Mouse (Mus musculus) frontal cortex, adult 2 months (tissue): Measurements from ENCODE around the gene Svs5. TPM values are rescaled to one million over a fixed set of nuclear protein-coding genes. Genes with fewer than 3 reads are reported as not detected.
"Not testable (repeated sequence)": the region's sequence is repeated elsewhere in the genome, so short reads cannot be mapped to it uniquely, and the experiment has no call there.

Experiments
- DNase-seq, 2 experiments: peaks; one replicate each; pipeline ENCODE4 v3.0.0; 2022; ENCODE audit warnings: low spot score in 1 of 2; ENCODE audit errors: extremely low spot score in 1 of 2
- polyA plus RNA-seq: library from polyadenylated mRNA; depleted of rRNA; stranded (reverse); fragments of >200 nt; gene quantifications from 2 replicates; pipeline ENCODE4 v1.2.3, GENCODE M21; 2012; rRNA removed

Gene Svs5
- not detected in 2 replicates for polyA plus RNA-seq

DNA sequence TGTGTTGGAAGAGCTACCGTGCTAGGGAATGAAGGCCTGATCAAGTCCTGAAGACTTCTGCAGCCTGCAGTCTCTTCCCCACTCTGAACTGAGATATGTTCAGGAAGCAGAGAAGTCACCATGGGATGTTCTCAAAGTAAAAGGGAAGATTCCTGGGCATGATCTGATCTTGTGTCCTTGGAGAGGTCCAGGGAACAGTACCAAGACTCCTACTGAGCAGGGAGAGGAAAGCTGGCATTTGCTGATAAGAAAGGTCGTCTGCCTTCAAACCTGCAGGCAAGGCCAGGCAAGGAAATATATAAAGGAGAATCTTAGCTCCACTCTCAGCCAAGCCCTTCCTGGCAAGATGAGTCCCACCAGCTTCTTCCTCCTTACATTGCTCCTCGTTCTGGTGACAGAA is at the start of gene Svs5:
Svs5 (plus strand) TSS at position 301 of the 400 bp plus-strand sequence.
- DNase-seq, result not testable (repeated sequence)

DNA sequence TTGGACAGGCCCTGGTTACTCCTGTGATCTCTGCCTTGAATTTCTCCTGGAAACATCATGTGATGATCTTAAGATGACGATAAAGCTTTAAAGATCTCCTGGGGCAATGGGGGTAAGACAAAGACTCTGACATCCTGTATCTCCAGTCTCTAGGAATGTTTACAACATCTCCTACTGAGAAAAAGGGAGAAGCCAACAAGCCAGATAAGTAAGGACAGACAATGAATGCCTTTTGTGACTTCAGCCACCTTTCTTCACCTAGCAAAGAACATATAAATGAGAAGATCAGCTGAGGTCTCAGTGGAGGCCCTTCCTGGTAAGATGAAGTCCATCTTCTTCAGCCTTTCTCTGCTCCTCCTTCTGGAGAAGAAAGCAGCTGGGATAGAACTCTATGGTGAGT is 43.6 kb upstream of the Svs5 start, which contains the start of gene Svs3a:
Svs3a (plus strand) TSS at position 301 of the 400 bp plus-strand sequence.
- DNase-seq, result not testable (repeated sequence)

GRCm38 (mm10) chr2:164312599-164312998 is 19.9 kb upstream of the Svs5 start:
- peak; percentile 10 to 33 for DNase-seq

DNA sequence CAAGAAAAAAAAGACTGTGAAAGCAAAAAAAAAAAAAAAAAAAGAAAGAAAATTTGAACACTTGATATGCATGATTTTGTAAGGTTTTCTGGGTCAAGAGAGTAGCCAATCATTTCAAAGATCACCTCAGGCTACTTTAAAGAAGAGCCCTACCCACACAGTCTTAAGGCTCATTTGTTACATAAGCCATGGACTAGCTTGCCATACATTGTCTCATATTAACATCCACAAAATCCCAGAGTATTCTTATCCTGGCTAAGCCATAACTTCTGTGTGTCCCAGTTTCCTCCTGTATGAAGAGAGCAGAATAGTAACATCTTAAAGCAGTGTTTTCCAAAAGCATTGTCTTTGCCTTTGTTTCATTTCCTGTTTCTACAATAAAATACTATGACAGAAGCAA is 17.1 kb upstream of the Svs5 start:
- not testable (repeated sequence) for DNase-seq

DNA sequence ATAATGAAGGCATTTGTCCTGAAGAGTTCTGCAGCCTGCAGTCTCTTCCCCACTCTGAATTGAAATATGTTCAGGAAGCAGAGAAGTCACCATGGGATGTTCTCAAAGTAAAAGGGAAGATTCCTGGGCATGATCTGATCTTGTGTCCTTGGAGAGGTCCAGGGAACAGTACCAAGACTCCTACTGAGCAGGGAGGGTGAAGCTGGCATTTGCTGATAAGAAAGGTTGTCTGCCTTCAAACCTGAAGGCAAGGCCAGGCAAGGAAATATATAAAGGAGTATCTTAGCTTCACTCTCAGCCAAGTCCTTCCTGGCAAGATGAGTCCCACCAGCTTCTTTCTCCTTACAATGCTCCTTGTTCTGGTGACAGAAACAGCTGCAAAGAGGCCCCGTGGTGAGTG is 16.1 kb upstream of the Svs5 start, which contains the start of gene Svs6:
Svs6 (plus strand) TSS at position 301 of the 400 bp plus-strand sequence.
- not testable (repeated sequence) for DNase-seq

DNA sequence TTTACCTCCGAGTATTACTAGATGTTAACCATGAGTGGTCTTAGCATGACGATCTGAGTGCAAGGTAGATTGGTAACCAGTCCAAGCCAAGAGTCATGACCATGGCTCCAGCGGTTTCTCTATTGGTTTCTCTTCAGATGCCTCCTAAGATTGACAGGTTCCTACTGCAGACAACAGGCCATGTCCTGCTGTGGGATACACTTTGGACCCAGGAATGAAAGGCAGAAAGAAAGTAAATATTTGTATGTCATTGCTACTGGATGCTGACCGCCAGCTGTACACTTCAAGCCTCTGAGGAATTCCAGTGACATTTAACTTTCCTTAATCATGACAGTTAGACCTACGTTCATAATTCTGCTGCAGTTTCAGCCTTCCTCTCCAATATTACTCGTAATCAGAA is 11.6 kb upstream of the Svs5 start:
- DNase-seq, result no peak

GRCm38 (mm10) chr2:164343732-164344131 is 11.2 kb downstream of the Svs5 start:
- DNase-seq, result not testable (repeated sequence)

DNA sequence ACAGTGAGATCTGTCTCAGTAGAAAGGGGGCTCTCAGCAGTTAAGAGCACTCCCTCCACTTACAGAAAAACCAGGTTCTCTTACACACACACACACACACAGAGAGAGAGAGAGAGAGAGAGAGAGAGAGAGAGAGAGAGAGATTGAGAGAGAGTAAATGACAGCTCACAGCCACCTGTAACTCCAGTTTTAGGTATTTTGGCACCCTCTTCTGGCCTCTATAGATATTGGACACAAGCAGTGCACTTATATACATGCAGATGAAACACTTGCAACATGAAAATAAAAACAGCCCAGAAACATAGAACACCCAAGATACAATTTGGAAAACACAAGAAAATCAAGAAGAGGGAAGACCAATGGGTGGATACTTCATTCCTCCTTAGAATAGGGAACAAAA is 15.2 kb downstream of the Svs5 start:
- DNase-seq, result not testable (repeated sequence)

DNA sequence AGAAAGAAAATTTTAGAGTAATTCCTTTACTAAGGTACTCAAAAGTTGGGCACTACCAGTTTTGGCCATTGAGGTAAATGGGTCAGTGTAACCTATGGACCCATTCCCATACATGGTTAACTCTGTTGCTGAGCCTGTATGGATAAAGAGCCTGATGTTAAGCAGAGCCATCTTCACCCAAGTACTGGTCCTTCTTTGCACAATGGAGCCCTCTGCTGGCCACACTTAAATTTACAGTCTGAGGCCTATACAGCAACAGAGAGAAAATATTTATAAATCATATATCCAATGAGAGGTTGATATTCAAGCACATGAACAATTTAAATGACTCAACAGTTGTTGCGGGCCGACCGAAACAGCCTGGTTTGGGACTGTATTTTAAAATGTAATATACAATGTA is 16.4 kb downstream of the Svs5 start:
- DNase-seq, result peak in 1 of 2 experiments; percentile 20

DNA sequence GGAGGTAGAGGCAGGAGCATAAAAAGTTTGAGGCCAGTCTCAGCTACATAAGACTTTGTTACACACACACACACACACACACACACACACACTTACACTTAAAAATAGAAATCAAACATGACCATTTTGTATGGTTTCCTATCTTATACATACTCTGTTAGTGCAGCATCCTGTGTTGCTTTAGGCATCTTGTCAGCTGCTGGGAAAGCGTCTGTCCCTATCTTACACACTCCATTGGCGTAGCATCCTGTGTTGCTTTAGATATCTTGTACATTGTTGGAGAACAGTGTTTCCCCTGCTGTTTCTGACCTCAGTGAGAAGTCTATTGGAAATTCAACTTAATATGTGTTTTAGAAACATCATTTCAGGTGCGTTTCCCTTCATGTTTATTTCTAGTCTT is 20.2 kb downstream of the Svs5 start:
- DNase-seq, result no peak

DNA sequence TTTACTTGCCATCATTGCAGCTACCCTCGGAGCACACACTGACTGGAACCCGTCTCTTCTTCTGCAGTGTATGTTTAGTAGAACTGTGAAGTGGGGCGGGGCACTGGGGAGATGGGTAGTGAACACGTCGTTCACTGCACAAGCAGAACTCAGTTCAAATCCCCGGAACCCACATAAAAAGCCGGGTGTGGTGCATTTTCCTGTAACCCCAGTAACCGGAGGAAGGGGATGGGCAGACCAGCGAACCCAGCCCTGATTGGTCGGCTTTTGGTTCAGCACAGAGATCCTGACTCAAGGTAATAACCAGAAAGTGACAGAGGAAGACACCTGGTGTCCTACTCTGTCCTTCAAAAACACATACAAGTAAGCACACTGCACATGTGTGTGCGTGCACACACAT is 20.8 kb downstream of the Svs5 start:
- no peak for DNase-seq

DNA sequence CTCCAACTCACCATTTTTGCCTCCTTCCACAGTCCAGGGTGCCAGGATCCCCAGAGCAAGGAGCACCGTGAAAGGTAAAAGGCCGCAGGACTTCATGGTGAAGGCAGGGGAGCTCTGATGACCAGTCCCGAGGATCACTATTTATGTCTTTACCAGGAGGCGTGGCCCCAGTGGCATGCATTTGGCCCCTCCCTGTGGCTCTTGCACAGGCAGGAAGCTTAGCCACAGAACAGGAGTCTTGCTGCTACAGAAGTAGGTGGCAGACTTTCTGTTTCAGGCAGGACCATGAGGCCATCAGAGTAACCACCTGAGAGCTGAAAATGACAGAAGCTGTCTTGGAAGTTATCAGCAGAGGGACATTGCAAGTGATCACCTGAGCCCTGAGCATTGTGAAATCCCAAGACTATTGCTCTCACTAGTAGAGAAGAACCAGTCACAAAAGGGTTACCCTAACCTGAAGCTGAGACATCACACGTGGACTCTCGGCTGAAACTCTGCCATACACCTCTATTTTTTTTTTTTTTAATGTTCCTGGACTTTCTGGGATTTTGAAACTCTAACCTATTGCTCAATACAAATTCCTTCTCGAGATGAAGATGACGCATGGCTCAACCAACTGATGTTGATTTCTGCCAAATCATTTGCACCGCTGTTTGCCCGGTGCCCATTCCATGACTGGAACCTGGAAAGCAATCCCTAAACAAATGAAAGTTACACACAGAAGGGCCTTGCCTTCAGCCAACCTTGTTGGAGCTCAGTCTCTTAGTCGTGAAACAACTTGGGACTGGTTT is 23.8 kb downstream of the Svs5 start:
- DNase-seq, result no peak

DNA sequence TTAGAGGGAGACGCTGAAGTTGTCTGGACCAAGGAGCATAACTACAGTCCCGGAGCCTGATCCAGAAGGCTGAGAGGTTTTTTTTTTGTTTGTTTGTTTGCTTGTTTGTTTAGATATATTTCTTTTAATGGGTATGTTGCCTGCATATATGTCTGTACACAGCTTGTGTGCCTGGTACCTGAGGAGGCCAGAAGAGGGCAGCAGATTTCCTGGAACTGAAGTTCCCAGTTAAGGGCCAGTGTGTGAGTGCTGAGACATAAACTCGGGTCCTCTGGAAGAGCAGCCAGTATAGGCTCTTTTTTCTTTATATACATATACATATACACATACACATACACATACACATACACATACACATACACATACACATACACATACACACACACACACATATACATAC is 25.8 kb downstream of the Svs5 start:
- DNase-seq, result no peak

- no peak for DNase-seq
These were observed 26.5 kb downstream of the Svs5 start for GRCm38 (mm10) chr2:164359031-164359430.

DNA sequence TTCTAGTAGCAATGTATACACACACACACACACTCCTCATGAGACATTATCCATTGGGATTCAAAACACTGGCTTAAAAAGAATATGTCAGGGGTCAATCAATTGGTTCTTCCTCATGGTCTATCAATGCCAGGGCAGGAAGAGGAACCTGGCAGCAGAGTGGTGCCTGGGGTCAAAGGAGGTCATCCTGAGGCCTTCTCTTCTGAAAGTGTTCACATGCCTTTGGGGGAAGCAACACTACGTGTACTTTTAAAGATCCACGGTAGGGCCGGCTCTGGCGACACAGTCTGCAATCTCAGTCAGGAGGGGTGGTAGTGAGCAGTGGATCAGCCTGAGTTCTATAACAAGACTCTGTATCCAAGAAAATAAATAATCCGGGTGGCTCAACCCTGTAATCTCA is 27.1 kb downstream of the Svs5 start:
- DNase-seq, result no peak

- no peak for DNase-seq
These were observed 28.6 kb downstream of the Svs5 start for GRCm38 (mm10) chr2:164360974-164361657.

- no peak for DNase-seq
These were observed 34.4 kb downstream of the Svs5 start for GRCm38 (mm10) chr2:164366947-164367346.

GRCm38 (mm10) chr2:164368620-164369105 is 36.1 kb downstream of the Svs5 start:
- no peak for DNase-seq

DNA sequence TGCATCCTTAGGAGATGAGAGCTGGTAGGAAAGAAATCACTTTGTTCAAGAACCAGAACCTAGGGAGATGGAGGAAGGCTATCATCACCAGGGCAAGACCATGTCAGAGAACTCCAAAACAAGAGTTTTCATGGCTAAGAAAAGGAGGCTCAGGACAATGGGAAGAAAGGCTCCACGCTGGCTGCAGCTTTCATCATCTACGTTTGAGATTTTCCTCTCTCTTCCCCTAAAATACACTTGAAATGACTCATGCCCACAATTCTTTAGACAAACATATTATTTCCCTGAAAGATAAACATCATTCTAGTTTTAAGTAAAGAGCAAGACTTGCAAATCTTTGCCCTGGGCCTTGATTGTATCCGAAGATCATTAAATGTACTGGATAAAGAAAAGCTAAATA is 38.8 kb downstream of the Svs5 start:
- DNase-seq, result no peak

DNA sequence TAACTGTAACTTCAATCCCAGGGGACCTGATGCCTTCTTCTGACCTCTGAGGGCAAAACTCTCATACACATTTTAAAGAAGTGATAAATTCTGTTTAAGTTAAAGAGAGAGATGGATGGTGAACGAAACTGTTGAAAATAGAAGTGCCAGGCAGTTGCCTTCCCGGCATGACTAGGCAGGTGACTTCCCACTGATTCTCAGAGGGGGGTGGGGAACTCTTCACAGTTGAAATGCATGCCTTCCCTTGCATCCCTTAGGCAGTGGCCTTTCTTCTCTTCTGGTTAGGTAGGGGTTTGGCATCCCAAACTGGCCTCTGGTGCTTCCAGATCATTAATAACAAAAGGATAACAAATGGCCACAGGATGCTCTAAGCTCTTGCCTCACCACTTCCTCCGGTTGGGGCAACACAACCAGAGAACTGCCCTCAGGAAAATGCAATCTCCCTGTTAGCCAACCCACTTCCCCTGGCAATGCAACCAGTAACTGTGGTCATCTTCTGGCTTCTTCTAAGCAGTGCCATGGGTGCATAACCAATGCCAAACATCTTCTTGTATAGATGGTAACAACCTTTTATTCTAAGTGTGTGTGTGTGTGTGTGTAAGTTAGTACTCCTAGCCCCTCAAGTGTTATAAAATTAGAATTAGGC is 40.0 kb downstream of the Svs5 start:
- no peak for DNase-seq

- peak in 1 of 2 experiments; percentile 14 for DNase-seq
These were observed 40.6 kb downstream of the Svs5 start for GRCm38 (mm10) chr2:164373187-164373586.
